Mouse (Mus musculus): ENCODE results near the gene Dpy19l3. TPM values are rescaled to one million over a fixed set of nuclear protein-coding genes. Genes with fewer than 3 reads are reported as not detected.

Dpy19l3 gene
- polyA plus RNA-seq (2021; fragmentation: Nextera tagmentation), result 16.5 and 20.1 TPM in 2 replicates
- long read RNA-seq, experiment 1, full-length matches to known transcripts, result 2 of 21 reads
- long read RNA-seq, experiment 1, partial matches to known transcripts, result 6 of 21 reads
- long read RNA-seq, experiment 1, other reads (novel, unspliced or antisense), result 13 of 21 reads
- long read RNA-seq, experiment 2, full-length matches to known transcripts, result 20 of 50 reads
- long read RNA-seq, experiment 2, partial matches to known transcripts, result 9 of 50 reads
- long read RNA-seq, experiment 2, other reads (novel, unspliced or antisense), result 21 of 50 reads

GRCm38 (mm10) chr7:35754033-35754885 is at the start of gene Dpy19l3:
TSS of gene Dpy19l3 (minus strand) at chr7:35754454.

GRCm38 (mm10) chr7:35802906-35803595 is 48.8 kb upstream of the Dpy19l3 start, which contains the start of gene Zfp507:
TSS of gene Zfp507 (minus strand) at chr7:35803003.

GRCm38 (mm10) chr7:35647101-35647698 is 107.1 kb downstream of the Dpy19l3 start, which contains the start of gene Pdcd5:
TSS of gene Pdcd5 (minus strand) at chr7:35647521.

Other genes starting within 250 kb of the Dpy19l3 start
- gene Tdrd12, start 216.7 kb downstream of the Dpy19l3 start, polyA plus RNA-seq (2021; fragmentation: Nextera tagmentation), result 0.33 and 0.55 TPM in 2 replicates
- gene Nudt19, start 198.2 kb downstream of the Dpy19l3 start, polyA plus RNA-seq (2021; fragmentation: Nextera tagmentation), result 202 and 203 TPM in 2 replicates
- 0.01 TPM in 1 of 2 replicates, not detected in the other for gene Rgs9bp, start 168.9 kb downstream of the Dpy19l3 start, polyA plus RNA-seq (2021; fragmentation: Nextera tagmentation)
- gene Ankrd27, start 168.2 kb downstream of the Dpy19l3 start, polyA plus RNA-seq (2021; fragmentation: Nextera tagmentation), result 8.3 and 9.3 TPM in 2 replicates
- gene Pdcd5, start 106.9 kb downstream of the Dpy19l3 start, polyA plus RNA-seq (2021; fragmentation: Nextera tagmentation), result 245 and 261 TPM in 2 replicates
- gene Zfp507, start 48.5 kb upstream of the Dpy19l3 start, polyA plus RNA-seq (2021; fragmentation: Nextera tagmentation), result 2.4 and 2.6 TPM in 2 replicates